Mouse (Mus musculus) skeletal muscle tissue, adult 2 months (tissue): ENCODE data around the gene Lect2.
A peak's percentile ranks its signal among the peaks of the same experiment; 100 is the strongest.

Experiments
- DNase-seq: peaks from one replicate; pipeline ENCODE4 v3.0.0-alpha.2; 2012; ENCODE audit warnings: low read depth, low spot score

Lect2 gene

DNA sequence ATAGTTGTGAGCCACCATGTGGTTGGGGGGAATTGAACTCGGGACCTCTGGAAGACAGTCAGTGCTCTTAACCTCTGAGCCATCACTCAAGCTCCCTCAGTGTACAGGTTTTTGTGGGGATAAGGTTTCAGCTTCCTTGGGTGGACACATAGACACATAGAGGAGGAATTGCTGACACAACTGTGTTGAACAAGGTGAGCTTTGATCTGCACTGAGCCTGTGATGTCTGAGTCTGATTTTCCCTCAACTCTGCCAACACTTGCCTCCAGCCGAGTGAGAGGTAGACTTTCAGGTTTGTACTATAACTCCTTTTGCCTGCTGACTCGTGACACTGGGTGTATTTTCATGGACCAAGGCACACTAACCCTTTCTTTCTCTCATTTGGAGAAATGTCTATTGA lies 8.4 kb upstream of the Lect2 start:
- no peak for DNase-seq

DNA sequence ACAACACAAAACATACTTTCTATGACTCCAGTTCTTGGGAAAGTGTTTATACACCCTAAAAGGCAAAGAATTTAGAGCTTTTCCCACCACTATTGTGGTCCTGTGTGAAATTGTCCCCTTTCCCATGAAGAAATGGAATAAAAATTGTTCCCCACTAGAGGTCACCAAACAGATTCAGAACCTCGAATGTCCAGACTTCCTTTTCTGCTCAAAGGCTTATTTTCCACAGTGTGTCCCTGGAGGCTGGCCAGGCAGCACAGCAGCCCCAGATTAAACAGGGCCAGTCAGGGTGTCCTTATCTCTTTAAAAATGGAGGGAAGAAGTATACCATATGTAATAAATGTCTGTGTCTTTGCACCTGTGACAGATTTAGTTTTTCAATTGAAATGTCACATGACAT lies 7.7 kb upstream of the Lect2 start:
- DNase-seq: peak; percentile 18

DNA sequence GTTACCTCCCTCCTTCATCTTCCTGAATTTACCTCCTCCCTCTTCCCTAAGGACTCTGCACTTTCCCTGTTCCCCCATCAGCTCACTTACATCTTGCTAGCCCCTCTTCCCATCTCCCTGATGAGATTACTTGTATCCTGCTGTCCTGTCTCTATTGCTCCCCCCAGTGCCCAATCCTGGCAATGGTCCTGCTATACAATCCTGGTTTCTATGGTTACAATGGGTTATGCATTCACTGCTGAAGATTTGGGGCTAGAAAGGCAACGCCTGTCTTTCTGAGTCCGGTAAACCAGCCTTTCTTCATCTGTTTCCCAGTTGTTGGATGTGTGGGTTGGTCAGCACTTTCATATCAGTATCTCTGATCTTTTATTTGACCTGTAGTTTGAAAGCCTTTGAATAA lies 6.1 kb upstream of the Lect2 start:
- DNase-seq: no peak

DNA sequence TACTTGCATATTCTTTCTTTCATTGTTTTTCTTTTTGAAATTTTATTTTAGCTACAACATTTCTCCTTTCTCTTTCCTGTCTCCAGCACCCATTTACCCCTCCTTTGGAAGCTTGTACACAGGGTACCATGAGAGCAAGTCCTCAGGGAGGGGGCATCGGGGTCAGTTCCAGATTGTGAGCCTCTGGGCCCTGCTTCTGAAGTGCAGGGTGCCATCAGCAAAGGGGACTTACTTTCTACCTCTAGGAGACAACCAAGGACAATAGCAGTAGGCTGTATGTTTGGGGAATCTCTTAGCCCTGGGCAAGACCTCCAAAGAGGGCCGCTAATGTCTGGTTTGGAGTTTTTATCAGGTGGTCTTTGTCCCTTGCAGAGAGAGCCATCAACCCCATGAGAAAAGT lies 5.6 kb upstream of the Lect2 start:
- no peak for DNase-seq

DNA sequence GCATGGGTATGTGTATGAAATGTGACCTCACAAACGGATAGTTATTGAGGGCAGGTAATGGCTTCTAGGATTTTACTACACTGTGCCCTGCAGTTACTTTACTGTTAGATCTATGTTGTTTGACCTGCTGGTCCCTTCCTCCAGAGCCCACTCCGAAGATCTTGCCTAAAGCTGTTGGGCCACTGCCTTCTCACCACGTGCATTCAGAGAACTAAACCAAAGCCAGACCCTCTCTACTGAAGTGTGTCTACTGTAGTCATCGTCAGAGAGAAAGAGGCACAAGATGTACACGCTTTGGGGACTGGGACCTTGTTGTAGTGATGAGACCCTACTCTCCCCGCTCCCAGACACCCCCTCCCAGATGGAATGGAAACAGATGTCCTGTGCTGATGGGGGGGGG lies 3.4 kb upstream of the Lect2 start:
- no peak for DNase-seq

DNA sequence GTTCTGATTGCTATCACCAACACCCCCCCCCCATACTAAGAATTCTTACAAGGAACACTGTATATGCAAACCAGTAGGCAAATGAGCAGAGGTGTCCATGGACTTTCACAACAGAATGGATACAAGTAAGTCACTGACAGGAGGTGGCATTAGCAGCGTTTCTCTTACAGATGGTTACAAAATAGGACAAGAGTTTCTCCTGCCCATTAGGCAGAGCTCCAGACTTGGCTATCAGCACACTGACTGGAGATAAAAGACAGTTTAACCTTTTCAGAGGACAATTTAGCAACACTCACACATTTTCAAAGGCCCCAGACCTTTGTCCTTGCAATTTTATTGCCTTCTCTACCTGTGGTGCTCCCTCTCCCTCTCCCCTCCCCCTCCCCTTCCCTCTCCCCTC lies 2.3 kb upstream of the Lect2 start:
- DNase-seq: no peak

DNA sequence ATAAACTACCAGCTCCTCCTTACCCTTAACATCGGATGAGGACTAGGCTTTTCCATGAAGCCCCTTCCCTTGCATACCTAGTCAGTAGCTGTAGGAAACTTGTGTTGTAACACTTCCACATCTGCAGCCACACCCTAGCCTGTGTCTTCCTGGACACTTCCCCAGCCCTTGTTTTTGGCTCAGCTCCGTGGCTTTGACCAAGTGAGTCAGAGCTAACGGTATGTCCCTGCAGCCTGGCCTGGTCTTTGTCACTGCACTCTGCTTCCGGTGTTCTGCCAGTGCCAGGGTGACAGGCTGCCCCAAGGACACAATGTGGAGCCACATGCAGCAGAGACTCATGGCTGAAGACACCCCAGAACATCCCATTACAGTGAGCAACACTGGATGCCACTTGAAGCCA lies 1.1 kb upstream of the Lect2 start:
- peak; percentile 30 for DNase-seq

DNA sequence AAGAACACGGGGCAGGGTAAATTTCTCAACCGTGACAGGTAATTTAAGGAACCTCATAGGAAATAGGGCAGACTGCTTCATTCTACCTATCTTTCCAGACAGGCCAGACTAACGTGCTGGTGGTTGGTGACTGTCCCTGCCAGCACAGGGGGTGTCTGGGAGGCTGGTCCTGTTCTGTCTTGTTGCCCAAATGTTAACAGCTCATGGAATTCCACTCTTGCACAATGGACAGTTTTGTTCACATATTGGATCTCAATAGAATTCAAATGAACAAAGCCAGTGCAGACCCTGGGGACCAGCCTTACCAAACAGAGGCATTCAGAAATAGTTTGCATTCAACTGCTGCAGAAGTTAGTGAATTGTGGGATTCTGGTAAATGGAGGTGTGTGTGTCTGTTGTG lies 3.3 kb downstream of the Lect2 start:
- no peak for DNase-seq

DNA sequence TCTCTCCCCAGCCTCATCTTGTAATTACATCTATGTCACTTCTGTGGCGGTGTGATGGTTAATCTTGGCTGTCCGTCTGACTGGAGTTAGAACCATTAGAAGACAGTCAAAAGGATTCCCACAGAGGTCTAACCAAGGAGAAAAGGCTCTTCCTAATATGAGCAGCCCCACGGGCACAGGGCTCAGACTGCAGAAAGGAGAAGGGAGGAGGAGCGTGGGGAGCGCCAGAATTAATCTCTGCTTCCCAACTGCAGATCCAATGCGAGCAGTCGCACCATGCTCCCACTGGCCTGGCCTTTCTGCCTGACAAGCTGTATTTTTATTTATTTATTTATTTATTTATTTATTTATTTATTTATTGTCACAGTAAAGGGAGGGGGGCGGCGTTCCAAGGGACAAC lies 4.5 kb downstream of the Lect2 start:
- DNase-seq: no peak

DNA sequence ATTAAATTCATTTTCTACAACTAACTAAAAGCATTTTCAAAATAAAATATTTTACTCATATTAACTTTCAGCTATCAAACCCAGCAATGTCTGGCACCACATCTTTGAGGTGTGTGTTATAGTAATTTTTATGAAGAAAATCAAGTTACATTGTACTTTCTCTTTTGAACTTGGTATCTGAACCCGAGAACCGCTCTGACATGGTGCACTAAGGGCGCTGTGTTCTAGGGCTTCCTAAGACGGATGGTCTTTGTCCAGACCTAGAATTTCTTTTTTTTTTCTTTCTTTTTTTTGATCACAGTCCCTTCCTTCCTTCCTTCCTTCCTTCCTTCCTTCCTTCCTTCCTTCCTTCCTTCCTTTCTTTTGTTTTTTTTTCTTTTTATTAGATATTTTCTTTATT lies 8.5 kb downstream of the Lect2 start:
- no peak for DNase-seq

DNA sequence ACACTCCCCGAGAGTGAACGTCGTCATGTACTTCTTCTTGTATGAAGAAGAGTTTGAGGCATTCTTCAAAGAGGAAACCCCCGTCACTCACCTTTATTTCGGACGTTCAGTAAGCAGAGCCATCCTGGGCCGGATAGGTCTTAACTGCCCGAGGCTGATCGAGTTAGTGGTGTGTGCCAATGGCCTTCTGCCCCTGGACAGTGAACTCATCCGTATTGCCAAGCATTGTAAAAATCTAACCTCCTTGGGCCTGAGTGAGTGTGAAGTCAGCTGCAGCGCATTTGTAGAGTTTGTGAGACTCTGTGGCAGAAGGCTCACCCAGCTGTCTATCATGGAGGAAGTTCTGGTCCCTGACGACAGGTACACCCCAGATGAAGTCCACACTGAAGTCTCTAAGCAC lies 11.3 kb downstream of the Lect2 start:
- DNase-seq: no peak

DNA sequence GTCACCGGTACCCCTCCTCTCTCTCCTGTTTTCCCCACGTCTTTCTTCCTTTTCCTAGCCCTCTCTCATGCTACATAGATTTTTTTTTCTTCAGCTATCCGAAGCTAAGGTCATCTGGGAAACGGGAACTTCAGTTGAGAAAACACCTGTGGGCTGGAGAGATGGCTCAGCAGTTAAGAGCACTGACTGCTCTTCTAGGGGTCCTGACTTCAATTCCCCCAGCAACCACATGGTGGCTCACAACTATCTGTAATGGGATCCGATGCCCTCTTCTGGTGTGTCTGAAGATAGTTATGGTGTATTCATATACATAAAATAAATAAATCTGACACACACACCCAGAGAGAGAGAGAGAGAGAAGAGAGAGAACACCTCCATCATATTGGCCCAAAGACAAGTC lies 12.7 kb downstream of the Lect2 start:
- DNase-seq: no peak

DNA sequence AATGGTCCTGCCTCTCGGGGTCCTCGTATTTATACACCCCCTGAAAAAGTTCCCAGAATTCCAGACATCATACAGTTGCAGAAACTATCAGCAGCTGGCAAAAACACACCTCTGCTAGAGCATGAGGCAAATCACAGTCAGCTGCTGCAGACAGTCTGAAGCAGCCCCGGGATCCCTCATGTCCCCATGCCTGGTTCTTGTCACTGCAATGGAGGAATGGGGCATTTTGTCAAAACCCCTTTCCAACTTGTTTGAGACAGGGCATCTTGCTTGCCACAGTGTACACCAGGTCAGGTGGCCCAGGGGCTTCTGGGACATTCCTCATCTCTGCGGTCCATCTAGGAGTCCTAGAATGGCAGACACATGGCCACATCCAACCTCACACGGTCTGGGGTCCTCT lies 13.4 kb downstream of the Lect2 start:
- DNase-seq: no peak

DNA sequence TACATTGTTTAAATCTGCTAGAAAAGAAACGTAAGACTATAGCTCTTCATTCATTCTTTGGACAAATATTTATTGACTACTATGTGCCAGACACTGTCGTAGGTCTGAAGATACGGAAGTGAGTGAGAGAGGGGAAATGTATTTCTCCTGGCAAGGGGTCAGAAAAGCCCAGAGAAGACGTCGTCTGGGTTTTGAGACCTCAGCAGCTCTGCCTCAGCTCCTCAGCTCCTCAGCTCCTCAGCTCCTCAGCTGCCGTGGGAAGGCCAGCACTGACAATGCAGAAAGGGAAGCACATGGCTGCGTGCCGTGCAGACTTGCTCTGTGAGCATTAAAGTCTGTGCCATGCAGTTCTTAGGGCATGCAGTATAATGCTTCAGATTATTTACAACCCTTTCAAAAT lies 18.6 kb downstream of the Lect2 start:
- DNase-seq: no peak

DNA sequence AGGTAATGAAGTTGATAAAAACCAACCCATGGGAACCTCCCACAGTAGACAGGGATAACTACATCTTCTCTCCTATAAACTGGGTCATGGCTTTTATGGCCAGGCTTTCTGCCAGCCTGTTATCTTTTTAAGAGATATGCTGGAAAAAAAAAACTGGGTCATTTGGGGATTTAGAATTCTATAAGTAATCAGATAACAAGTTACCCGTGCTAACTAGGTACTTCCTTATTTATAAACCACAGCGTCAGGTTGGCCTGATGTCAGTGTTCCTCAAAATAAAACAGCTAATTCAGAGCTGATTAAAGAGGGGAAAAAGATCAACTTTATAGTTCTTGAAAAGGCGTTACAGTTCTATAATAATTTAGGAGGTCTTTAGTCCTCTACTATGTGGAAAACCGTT lies 19.3 kb downstream of the Lect2 start:
- DNase-seq: no peak

DNA sequence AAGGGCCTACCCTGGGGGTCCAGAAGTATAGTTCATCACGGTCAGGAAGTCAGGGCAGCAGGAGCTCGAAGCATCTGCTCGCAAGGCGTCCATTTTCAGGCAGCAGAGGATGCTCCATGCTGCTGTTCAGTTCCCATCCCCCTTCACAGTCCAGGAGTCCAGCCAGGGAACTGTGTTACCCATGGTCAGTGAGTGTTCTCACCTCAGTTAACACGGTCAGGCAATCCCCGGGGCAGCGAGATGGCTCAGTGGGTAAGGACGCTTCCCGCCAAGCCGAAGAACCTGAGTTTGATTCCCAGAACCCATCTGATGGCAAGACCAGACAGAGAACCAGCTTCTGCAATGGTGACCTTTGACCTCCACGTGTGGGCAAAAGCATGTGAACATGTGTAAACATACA lies 20.0 kb downstream of the Lect2 start:
- DNase-seq: no peak

DNA sequence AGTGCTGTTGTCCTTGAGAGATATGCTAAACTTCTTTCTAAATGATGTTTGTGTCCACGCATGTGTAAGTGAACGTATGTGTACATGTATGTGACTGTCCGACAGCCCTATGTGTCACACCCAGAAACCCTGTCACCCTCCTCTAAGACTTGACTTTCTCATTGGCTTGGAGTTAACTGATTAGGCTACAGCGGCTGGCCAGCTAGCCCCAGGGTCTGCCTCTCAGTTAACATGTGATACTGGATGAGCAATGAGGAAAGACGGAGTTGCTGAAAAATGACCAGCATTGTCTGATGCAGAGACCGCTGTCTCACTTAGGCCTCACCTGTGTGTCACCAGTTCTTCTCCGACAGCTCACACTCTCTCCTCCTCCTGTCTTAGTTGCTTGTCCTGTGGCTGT lies 20.5 kb downstream of the Lect2 start:
- no peak for DNase-seq

DNA sequence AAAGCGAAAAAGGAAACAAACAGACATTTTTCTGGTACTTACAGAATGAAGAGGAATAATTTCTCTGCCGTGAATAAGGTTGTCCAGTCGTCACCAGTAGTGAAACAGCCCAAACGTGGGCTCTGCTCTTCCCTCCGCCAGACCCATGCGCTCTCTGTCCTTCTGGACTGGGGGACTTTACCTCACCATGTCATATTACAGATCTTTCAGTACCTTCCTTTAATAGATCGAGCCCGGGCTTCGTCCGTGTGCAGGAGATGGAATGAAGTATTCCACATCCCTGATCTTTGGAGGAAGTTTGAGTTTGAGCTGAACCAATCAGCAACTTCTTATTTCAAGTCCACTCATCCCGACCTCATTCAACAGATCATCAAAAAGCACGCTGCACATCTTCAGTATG lies 21.4 kb downstream of the Lect2 start:
- no peak for DNase-seq

DNA sequence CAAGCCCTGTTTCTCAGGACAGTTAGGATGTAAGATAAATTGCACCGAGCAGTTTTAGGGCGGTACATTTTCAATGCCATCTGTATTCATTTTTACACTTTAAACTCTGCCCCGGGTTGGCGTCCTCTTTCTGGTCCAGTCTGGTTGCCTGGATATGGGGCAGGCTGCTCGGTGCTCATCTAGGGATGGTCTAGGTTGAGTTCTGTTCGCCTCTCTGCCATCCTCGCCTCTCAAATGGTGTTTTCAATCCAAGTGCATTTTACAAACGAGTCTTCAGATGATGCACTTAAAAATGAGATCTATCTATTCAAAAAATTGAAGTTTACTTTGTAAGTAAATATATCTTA lies 25.5 kb downstream of the Lect2 start:
- DNase-seq: no peak

DNA sequence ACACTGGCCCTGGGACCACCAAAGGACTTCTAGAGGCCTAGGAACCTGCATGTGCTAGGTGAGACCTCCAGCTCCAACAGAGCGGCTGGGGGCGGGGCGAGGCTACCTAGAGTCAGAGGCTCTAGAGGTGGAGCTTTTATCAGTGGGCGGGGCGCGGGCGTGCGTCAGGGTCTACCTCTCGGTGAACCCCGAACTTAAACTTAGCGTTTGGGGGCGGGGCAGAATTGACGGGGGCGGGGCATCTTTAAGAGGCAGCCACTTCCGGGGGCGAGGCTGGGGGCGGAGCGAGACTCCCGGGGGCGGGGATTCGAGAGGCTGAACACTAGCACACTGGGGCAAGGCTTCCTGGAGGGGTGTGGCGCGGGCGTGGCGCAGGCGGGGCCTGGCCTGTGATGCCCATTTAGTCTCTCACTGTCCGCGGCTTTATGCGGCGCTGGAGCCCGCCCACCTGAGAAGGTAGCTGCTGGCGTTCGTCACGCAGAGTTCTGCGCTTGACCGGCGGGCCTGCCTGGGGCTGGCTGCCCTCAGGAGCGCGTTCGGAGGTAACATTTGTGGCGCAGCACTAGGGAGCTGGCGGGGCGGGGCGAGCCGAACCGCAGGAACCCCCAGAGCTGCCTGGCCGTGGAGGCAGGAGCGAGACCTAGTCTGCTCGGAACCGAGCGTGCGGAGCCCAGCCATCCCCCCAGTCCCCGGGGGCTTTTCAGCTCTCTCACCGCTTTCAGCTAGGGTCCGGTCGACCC lies 26.1 kb downstream of the Lect2 start, which contains the start of gene Fbxl21:
Fbxl21 (plus strand) TSS at position 392 of the 740 bp plus-strand sequence.
- peak; percentile 74 for DNase-seq

DNA sequence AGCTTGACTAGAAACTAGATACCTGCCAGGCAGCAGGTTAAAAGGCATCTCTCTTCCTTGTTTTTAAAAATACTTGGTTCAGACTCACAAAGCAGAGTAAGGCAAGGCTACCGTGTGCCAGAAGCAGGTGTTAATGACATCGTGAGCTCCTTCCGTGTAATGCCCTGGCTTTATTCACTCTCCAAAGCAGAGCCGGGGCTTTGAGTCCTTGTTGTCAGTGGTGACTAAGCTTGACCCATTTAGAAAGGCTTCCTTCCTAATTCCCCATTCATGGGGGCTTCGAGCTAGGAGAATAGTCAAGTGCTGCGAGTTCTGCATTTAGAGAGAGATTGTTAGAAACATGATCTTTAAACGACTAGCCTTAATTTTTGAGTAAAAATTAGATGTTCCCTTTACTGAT lies 31.5 kb downstream of the Lect2 start:
- DNase-seq: no peak

DNA sequence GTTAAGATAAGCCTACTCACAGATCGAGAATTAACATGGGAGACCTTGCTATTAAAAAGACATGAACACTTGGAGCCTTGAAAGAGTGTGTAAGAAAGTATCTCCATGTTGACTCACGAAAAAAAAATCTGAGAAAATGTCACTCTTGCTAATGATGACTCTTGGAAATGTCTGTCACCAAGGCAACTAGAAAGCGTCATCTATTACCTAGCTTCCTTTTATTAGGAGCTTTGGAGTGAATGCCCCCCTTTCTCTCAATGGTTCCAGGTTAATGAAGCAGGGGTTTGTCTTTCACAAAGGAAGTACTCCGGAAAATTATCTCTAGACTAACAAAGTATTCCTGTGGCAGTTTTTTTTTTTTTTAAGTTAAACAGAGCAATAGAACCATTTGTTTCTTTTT lies 32.0 kb downstream of the Lect2 start:
- no peak for DNase-seq

DNA sequence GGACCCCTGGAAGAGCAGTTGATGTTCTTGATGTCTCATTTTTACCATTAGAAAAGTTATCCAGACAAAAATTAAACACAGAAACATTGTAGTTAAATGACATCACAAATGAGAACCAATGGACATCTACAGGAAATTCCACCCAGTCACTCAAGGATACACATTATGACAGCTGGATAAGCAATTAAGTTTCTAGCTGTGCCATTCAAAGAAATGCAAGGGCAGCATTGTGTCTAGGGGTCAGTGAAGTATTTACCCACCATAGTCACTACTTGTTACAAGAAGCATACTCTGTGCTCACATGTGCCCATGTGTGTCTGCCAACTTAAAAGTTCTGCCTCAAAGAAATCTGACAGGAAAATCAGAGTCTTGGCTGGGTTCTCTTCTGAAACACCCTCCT lies 34.7 kb downstream of the Lect2 start:
- no peak for DNase-seq

DNA sequence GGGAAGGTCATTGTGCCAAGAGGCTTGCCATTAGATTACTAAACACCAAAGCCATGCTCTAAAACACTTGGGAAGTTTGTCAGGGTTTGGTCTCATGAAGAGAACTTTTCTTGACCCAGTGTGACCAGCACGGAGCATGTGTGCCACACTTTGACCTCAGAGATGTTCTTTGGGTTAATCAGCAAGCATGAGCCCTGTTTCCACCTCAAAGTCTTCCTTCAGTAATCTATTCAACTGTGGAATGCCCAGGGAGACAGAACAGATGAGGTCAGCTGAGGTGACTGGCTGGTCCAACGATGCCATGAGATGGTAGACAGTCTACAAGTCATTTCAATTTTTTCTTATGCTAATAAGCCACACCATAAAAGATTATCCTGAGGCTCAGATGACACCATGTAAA lies 38.5 kb downstream of the Lect2 start:
- DNase-seq: no peak
